ENCODE assay signal across 12 mouse cellular contexts in the genomic region with DNA sequence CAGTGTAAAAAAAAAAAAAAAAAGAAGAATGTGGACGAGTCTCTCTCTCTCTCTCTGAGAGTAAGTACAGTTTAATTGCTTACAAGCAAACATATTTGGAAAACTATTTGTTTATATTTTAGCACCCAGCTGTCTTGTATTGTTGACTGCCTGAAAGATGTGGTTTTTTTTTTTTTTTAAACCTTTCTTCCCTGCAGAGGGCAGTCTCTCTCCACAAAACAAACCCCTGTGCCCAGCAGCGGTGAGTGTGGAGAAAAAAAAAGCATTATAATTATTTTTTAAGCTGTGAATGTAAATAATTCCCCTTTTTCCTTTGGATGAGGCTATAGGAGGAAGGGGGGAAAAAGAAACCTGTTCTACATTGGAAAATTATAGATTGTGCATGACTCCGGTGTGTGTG.
DNase-seq lines count a peak whose midpoint lies in the region; ATAC-seq and TF ChIP-seq lines count a peak whose summit lies in the region.
"Had no signal": no experiment of that assay in that cellular context is flagged by ENCODE, and none has a peak within 500 bp of the region (broad histone marks: within the 10 kb centered on the region; RNA-seq: fewer than 3 reads in every experiment).

No protein-coding gene starts in this region.

- 30% methylated on average over 3 of the region's 3 CpGs for WGBS in kidney, postnatal 0 days
- WGBS in kidney, embryonic 16.5 days: 31% methylated on average over 3 of the region's 3 CpGs

- no peaks in the 10 kb centered on the region for H3K27me3 ChIP-seq in kidney, postnatal 0 days (ENCODE audit: insufficient read depth, low read length)
- H3K27me3 ChIP-seq in kidney, embryonic 16.5 days (ENCODE audit: insufficient read depth, low read length): no peaks in the 10 kb centered on the region
- H3K27me3 ChIP-seq: limb, embryonic 15.5 days; midbrain, embryonic 12.5 days had no signal

- ATAC-seq in kidney, postnatal 0 days (replicated peaks; ENCODE audit: low FRiP score, low read depth): no peak
- ATAC-seq in kidney, embryonic 16.5 days (ENCODE audit: low FRiP score, low TSS enrichment): no peak
- ATAC-seq: activated CD4-positive, CD25-positive, alpha-beta regulatory T cell, adult 4 months had no signal

- no peak overlapping the region for H3K27ac ChIP-seq in kidney, postnatal 0 days
- no peak overlapping the region for H3K27ac ChIP-seq in kidney, embryonic 16.5 days (ENCODE audit: low read length)
- H3K27ac ChIP-seq: midbrain, embryonic 12.5 days had no signal

- H3K4me3 ChIP-seq in kidney, postnatal 0 days (replicated peaks; ENCODE audit: low read depth, low read length): no peak overlapping the region
- no peak overlapping the region for H3K4me3 ChIP-seq in kidney, embryonic 16.5 days (ENCODE audit: low read length)
- H3K4me3 ChIP-seq: limb, embryonic 15.5 days; midbrain, embryonic 12.5 days had no signal

- H3K9ac ChIP-seq in kidney, postnatal 0 days (ENCODE audit: low read depth, low read length): no peak overlapping the region
- H3K9ac ChIP-seq in kidney, embryonic 16.5 days (replicated peaks; ENCODE audit: low read length): no peak overlapping the region
- H3K9ac ChIP-seq: midbrain, embryonic 12.5 days had no signal

- H3K36me3 ChIP-seq in kidney, postnatal 0 days (ENCODE audit: insufficient read depth, low read length): no peaks in the 10 kb centered on the region
- no peaks in the 10 kb centered on the region for H3K36me3 ChIP-seq in kidney, embryonic 16.5 days (ENCODE audit: insufficient read depth, low read length)
- H3K36me3 ChIP-seq: limb, embryonic 15.5 days; midbrain, embryonic 12.5 days had no signal

- peak; percentile 15 to 21 for DNase-seq in cerebellum, postnatal 14 days
- no peak for DNase-seq in cerebellum, adult 11 months
- peak; percentile 69 for DNase-seq in kidney, postnatal 0 days (ENCODE audit: low spot score)
- DNase-seq in 3T3-L1 (ENCODE audit: low read depth, low spot score): peak; percentile 53
- DNase-seq in brain, adult 2 months (ENCODE audit: low read depth, low spot score): peak; percentile 27
- DNase-seq in ovary, postnatal 10 days (ENCODE audit: low spot score): no peak
- no peak for DNase-seq in spleen, adult 12 weeks (ENCODE audit: low spot score)
- DNase-seq: cerebellum, adult 11-12 months had no signal

- H3K9me3 ChIP-seq in kidney, postnatal 0 days (replicated peaks; ENCODE audit: low read length): no peaks in the 10 kb centered on the region
- no peaks in the 10 kb centered on the region for H3K9me3 ChIP-seq in kidney, embryonic 16.5 days (ENCODE audit: low read length)
- H3K9me3 ChIP-seq: limb, embryonic 15.5 days; midbrain, embryonic 12.5 days had no signal

- TF ChIP-seq CTCF in kidney, postnatal 0 days (IDR thresholded peaks at IDR 0.05; ENCODE audit: low read depth): peak; percentile 70

- no peak overlapping the region for H3K4me2 ChIP-seq in kidney, postnatal 0 days (ENCODE audit: low read length)
- H3K4me2 ChIP-seq in kidney, embryonic 16.5 days (replicated peaks; ENCODE audit: low read depth, low read length): no peak overlapping the region
- H3K4me2 ChIP-seq: limb, embryonic 15.5 days; midbrain, embryonic 12.5 days had no signal

- no peaks in the 10 kb centered on the region for H3K4me1 ChIP-seq in kidney, postnatal 0 days (replicated peaks; ENCODE audit: insufficient read depth, low read length)
- H3K4me1 ChIP-seq in kidney, embryonic 16.5 days (ENCODE audit: insufficient read depth, low read length): peaks cover 11% of the 10 kb centered on the region

Comparison
In these comparisons a context has a peak if more than half of its experiments do, and no peak if none do; other contexts are left out.
1. DNase-seq: peak in cerebellum, postnatal 14 days (2 of 2), kidney, postnatal 0 days (single experiment), 3T3-L1 (single experiment) and brain, adult 2 months (single experiment); none in cerebellum, adult 11 months (single experiment), ovary, postnatal 10 days (single experiment) and spleen, adult 12 weeks (single experiment).